Mouse (Mus musculus) heart, adult 2 months (tissue): Measurements from ENCODE around the gene Rgl3. TPM values are rescaled to one million over a fixed set of nuclear protein-coding genes. Genes with fewer than 3 reads are reported as not detected.
A peak's percentile ranks its signal among the peaks of the same experiment; 100 is the strongest.

Experiments
- DNase-seq, 2 experiments: peaks; one replicate each; pipeline ENCODE4 v3.0.0; 2021
- H3K27ac ChIP-seq: fragments of 200-600 bp; 2 replicates; pipeline ENCODE4 v1.8.1; 2022
- H3K27me3 ChIP-seq: fragments of 200-500 bp; 2 replicates; pipeline ENCODE4 v1.6.1; 2012; ENCODE audit warnings: mild to moderate bottlenecking, low read length, inconsistent platforms, mixed read lengths; ENCODE audit not compliant: control insufficient read depth, insufficient read depth
- H3K36me3 ChIP-seq: fragments of 200-500 bp; 2 replicates; pipeline ENCODE4 v1.6.1; 2012; ENCODE audit warnings: low read length, inconsistent platforms; ENCODE audit not compliant: control insufficient read depth, insufficient read depth
- H3K4me1 ChIP-seq: fragments of 200-500 bp; 2 replicates; pipeline ENCODE4 v1.6.1; 2011; ENCODE audit warnings: low read length; ENCODE audit not compliant: control insufficient read depth, insufficient read depth
- H3K4me3 ChIP-seq: fragments of 200-600 bp; 2 replicates; pipeline ENCODE4 v1.8.1; 2022
- H3K79me2 ChIP-seq: fragments of 200-500 bp; replicated peaks from 2 replicates; pipeline ENCODE4 v1.6.1; 2012; ENCODE audit warnings: mild to moderate bottlenecking, inconsistent platforms, low read length, moderate library complexity, mixed read lengths; ENCODE audit not compliant: control insufficient read depth, insufficient read depth
- H3K9ac ChIP-seq: fragments of 200-500 bp; 2 replicates; pipeline ENCODE4 v1.6.1; 2012; ENCODE audit warnings: low read depth, mild to moderate bottlenecking, control low read depth, inconsistent platforms, low read length, mixed read lengths
- CTCF ChIP-seq: fragments of 200-600 bp; IDR thresholded peaks from 2 replicates; pipeline ENCODE4 v1.8.1; 2022; ENCODE audit warnings: antibody characterized with exemption, mild to moderate bottlenecking, moderate library complexity
- EP300 ChIP-seq: fragments of 200-500 bp; IDR thresholded peaks from 2 replicates; pipeline ENCODE4 v1.6.1; 2011; ENCODE audit warnings: low read depth, low read length, control low read depth; ENCODE audit not compliant: insufficient read depth
- POLR2A ChIP-seq: fragments of 200-500 bp; IDR thresholded peaks from 2 replicates; pipeline ENCODE4 v1.6.1; 2011; ENCODE audit warnings: mild to moderate bottlenecking, low read depth, low read length, control low read depth; ENCODE audit not compliant: insufficient read depth
- WGBS: fragments of 180-500 bp; shearing (Covaris S2); methylation state at CpG from one replicate; pipeline ENCODE4 v1.1.7; 2018; 5-methylcytosine and 5-hydroxymethylcytosine counted together
- intact Hi-C: fragments of 180-260 bp; cut with DNase I; formaldehyde crosslinking; loops from one replicate; pipeline ENCODE4 v1.15.1; 2025
- polyA plus RNA-seq: library from polyadenylated mRNA; depleted of rRNA; stranded (reverse); fragments of >200 nt; gene quantifications from 2 replicates; pipeline ENCODE4 v1.2.3, GENCODE M21; 2012
- total RNA-seq, 2 experiments: library from RNA; stranded (reverse); gene quantifications; 2 replicates each; pipeline ENCODE4 v1.2.3; 2021

Rgl3 gene
- total and polyA plus RNA-seq, 3 experiments = 4.2 to 13.9 (median 4.8) TPM

DNA sequence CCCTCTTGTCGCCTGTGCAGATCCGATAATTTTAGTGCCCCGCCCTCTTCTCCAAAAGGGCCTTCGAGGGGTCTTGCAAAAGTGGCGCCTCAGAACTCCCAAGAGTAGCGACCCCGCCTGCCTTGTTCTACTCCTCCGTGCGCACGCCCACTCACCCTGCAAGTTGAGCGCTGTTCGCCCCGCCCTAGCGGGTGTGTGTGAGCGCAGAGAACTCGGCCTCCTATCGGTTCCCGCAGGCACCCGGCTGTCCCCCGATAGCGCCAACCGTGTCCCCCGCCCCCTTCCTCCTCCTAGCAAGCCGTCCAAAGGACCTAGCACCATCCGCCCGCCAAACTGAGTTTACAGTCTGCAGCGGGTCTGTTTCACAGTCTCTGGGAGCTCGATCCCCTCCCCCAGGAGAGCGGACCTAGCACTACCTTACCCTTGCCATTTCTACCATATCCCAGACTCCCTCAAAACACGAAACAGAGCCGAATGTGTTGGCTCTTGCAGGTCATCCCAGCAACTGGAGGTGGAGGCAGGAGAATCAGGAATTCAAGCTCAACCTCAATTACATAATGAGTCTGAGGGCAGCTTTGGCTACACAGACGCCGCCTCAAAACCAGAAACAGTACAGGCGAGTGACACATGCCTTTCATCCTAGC is 26.7 kb downstream of the Rgl3 start:
- Histone ChIP-seq H3K27me3 (no peaks in the 10 kb centered on the region), H3K9ac (peak overlapping the region; percentile 50), H3K4me3 (peak overlapping the region; percentile 55), H3K79me2 (no peaks in the 10 kb centered on the region), H3K27ac (peak overlapping the region; percentile 24; the same call in 1 of the 2 replicates), H3K36me3 (no peaks in the 10 kb centered on the region), H3K4me1 (no peaks in the 10 kb centered on the region; the same call in 1 of the 2 replicates)
- DNase-seq = peak; percentile 71 to 74
- WGBS = 2% methylated on average over 34 of the region's 34 CpGs
- intact Hi-C loops = no loop called here
- TF ChIP-seq CTCF (peak; percentile 50), EP300 (no peak)

- Histone ChIP-seq H3K4me3 (peak overlapping the region; percentile 55), H3K27ac (no peak overlapping the region), H3K36me3 (no peaks in the 10 kb centered on the region), H3K79me2 (no peaks in the 10 kb centered on the region), H3K27me3 (no peaks in the 10 kb centered on the region), H3K4me1 (no peaks in the 10 kb centered on the region; the same call in 1 of the 2 replicates), H3K9ac (peak overlapping the region; percentile 50)
- WGBS = under 1% methylated on average over 15 of the region's 15 CpGs
- no peak for TF ChIP-seq CTCF
- no peak for TF ChIP-seq POLR2A
- TF ChIP-seq EP300 = no peak
- no peak for DNase-seq
- intact Hi-C loops = no loop called here
These were observed 27.2 kb downstream of the Rgl3 start for GRCm38 (mm10) chr9:21962010-21962409.

- Histone ChIP-seq H3K4me1 (no peaks in the 10 kb centered on the region; the same call in 1 of the 2 replicates), H3K4me3 (peak overlapping the region; percentile 55), H3K9ac (no peak overlapping the region), H3K79me2 (no peaks in the 10 kb centered on the region), H3K27me3 (no peaks in the 10 kb centered on the region), H3K27ac (no peak overlapping the region), H3K36me3 (no peaks in the 10 kb centered on the region)
- intact Hi-C loops = no loop called here
- DNase-seq = peak in 1 of 2 experiments; percentile 28
- 14% methylated on average over 35 of the region's 35 CpGs for WGBS
- TF ChIP-seq POLR2A (no peak), CTCF (no peak), EP300 (no peak)
These were observed 27.8 kb downstream of the Rgl3 start for GRCm38 (mm10) chr9:21961366-21961980.

- no peaks in the 10 kb centered on the region for H3K27me3 ChIP-seq
- DNase-seq = no peak
- no peak overlapping the region for H3K9ac ChIP-seq
- whole genome bisulfite sequencing = 49% methylated on average over 26 of the region's 26 CpGs
- no peaks in the 10 kb centered on the region; the same call in 1 of the 2 replicates for H3K4me1 ChIP-seq
- no peak for TF ChIP-seq EP300
- no peak for TF ChIP-seq POLR2A
- TF ChIP-seq CTCF = no peak
- H3K79me2 ChIP-seq = no peaks in the 10 kb centered on the region
- no peak overlapping the region; the same call in 1 of the 2 replicates for H3K27ac ChIP-seq
- no peaks in the 10 kb centered on the region for H3K36me3 ChIP-seq
- intact Hi-C loops = no loop called here
- H3K4me3 ChIP-seq = no peak overlapping the region
These were observed 28.6 kb downstream of the Rgl3 start for GRCm38 (mm10) chr9:21960558-21961208.

DNA sequence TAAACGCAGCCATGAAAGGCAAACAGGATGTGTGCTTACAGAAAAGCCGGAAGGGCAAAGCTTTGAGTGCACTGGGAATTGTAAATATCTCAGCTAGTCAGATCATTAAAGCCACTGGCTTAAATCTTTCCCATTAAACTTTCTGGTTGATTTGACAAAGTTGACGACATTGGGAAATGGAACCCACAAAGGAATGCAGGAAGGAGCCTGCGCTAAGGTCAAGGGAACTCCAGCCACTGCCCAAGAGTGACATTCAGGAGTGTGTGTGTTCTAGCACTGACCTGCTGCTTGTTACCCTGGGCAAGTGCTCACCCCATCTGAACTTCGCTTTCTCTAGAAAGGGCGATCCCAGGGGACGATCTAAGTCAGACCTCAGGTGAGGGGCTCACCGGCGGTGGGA is 29.1 kb downstream of the Rgl3 start:
- no peak for DNase-seq
- H3K4me1 ChIP-seq = no peaks in the 10 kb centered on the region; the same call in 1 of the 2 replicates
- intact Hi-C loops = no loop called here
- H3K36me3 ChIP-seq = no peaks in the 10 kb centered on the region
- no peaks in the 10 kb centered on the region for H3K79me2 ChIP-seq
- H3K4me3 ChIP-seq = no peak overlapping the region
- TF ChIP-seq EP300 (no peak), POLR2A (no peak), CTCF (no peak)
- H3K9ac ChIP-seq = no peak overlapping the region
- 60% methylated on average over 9 of the region's 9 CpGs for WGBS
- H3K27ac ChIP-seq = peak overlapping the region; percentile 16
- no peaks in the 10 kb centered on the region for H3K27me3 ChIP-seq

DNA sequence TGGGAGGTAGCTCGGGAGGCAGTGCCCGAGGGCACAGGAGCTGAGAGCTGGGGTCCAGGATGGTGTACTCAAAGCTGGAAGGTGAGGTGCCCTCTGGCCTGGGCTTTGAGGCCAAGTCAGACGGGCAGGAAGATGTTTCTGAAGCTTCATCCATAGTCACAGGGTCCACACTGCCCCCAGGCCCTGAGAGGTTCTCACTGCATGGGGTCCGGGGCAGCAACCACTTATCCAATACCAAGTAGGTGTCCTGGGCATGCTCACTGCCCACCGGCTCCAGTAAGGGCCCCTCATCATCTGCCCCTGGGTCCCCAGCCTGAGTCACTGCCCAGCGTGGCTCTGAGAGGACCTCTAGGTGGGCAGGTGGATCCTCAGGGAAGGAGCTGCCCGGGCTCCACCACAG is 30.0 kb downstream of the Rgl3 start:
- Histone ChIP-seq H3K27me3 (no peaks in the 10 kb centered on the region), H3K36me3 (no peaks in the 10 kb centered on the region), H3K4me1 (no peaks in the 10 kb centered on the region; the same call in 1 of the 2 replicates), H3K27ac (no peak overlapping the region), H3K4me3 (no peak overlapping the region), H3K79me2 (no peaks in the 10 kb centered on the region), H3K9ac (no peak overlapping the region)
- WGBS = 92% methylated on average over 7 of the region's 7 CpGs
- no peak for DNase-seq
- intact Hi-C loops = no loop called here
- TF ChIP-seq POLR2A = no peak
- TF ChIP-seq EP300 = no peak
- TF ChIP-seq CTCF = no peak
